Mouse (Mus musculus) testis, adult 2 months (tissue): ENCODE measurements at regions not wholly inside any gene's neighbourhood (a gene's known extent, or its start where the extent isn't known, plus 50 kb on each side); places are given as distances from the start of the nearest gene placed in this dataset.

Experiments used
- CTCF ChIP-seq: fragments of 200-500 bp; IDR thresholded peaks from 2 replicates; pipeline ENCODE4 v1.5.1; 2012; ENCODE audit warnings: low read depth, mild to moderate bottlenecking, inconsistent platforms, low read length, moderate library complexity; ENCODE audit not compliant: control insufficient read depth, insufficient read depth, insufficient replicate concordance
- POLR2A ChIP-seq: fragments of 200-500 bp; IDR thresholded peaks from 2 replicates; pipeline ENCODE4 v1.6.1; 2012; ENCODE audit warnings: low read depth, mild to moderate bottlenecking, inconsistent platforms, low read length, moderate library complexity; ENCODE audit not compliant: control insufficient read depth

- no peak for TF ChIP-seq CTCF
- no peak for TF ChIP-seq POLR2A
These were observed 203.1 kb upstream of the Gmds start for GRCm38 (mm10) chr13:32541611-32542010.
